Mouse (Mus musculus) skeletal muscle tissue, adult 2 months (tissue): ENCODE results near the gene Mrpl12.
A peak's percentile ranks its signal among the peaks of the same experiment; 100 is the strongest.
"Not testable (repeated sequence)": the region's sequence is repeated elsewhere in the genome, so short reads cannot be mapped to it uniquely, and the experiment has no call there.

ENCODE experiments used
- DNase-seq: peaks from one replicate; pipeline ENCODE4 v3.0.0-alpha.2; 2012; ENCODE audit warnings: low read depth, low spot score

Gene Mrpl12

GRCm38 (mm10) chr11:120508290-120508870, 24.0 kb downstream of the Mrpl12 start:
- DNase-seq = no peak

- no peak for DNase-seq
These were observed 25.5 kb downstream of the Mrpl12 start for GRCm38 (mm10) chr11:120509940-120510339.

- no peak for DNase-seq
These were observed 26.1 kb downstream of the Mrpl12 start for GRCm38 (mm10) chr11:120510375-120511030.

GRCm38 (mm10) chr11:120512790-120513453, 28.5 kb downstream of the Mrpl12 start:
- no peak for DNase-seq

GRCm38 (mm10) chr11:120514262-120514661, 29.8 kb downstream of the Mrpl12 start:
- DNase-seq = not testable (repeated sequence)

GRCm38 (mm10) chr11:120515611-120516010, 31.2 kb downstream of the Mrpl12 start:
- DNase-seq = peak; percentile 77

GRCm38 (mm10) chr11:120517147-120517546, 32.7 kb downstream of the Mrpl12 start:
- DNase-seq = no peak

GRCm38 (mm10) chr11:120518027-120518426, 33.6 kb downstream of the Mrpl12 start:
- DNase-seq = peak; percentile 65

- DNase-seq = no peak
These were observed 34.1 kb downstream of the Mrpl12 start for GRCm38 (mm10) chr11:120518558-120518957.

- peak; percentile 68 for DNase-seq
These were observed 35.3 kb downstream of the Mrpl12 start for GRCm38 (mm10) chr11:120519738-120520137.

- DNase-seq = no peak
These were observed 36.1 kb downstream of the Mrpl12 start for GRCm38 (mm10) chr11:120520498-120520897.

GRCm38 (mm10) chr11:120520967-120521540, 36.6 kb downstream of the Mrpl12 start:
- DNase-seq = peak; percentile 88

- no peak for DNase-seq
These were observed 38.2 kb downstream of the Mrpl12 start for GRCm38 (mm10) chr11:120522581-120522980.

- no peak for DNase-seq
These were observed 41.5 kb downstream of the Mrpl12 start for GRCm38 (mm10) chr11:120525959-120526358.

GRCm38 (mm10) chr11:120527690-120528354, 43.4 kb downstream of the Mrpl12 start:
- DNase-seq = no peak

GRCm38 (mm10) chr11:120528903-120529302, 44.5 kb downstream of the Mrpl12 start:
- DNase-seq = no peak

- no peak for DNase-seq
These were observed 45.9 kb downstream of the Mrpl12 start, which contains the start of gene Gcgr for GRCm38 (mm10) chr11:120530085-120530964. TSS of gene Gcgr (plus strand) at chr11:120530699.

- DNase-seq = no peak
These were observed 47.2 kb downstream of the Mrpl12 start for GRCm38 (mm10) chr11:120531646-120532045.

GRCm38 (mm10) chr11:120534093-120534492, 49.7 kb downstream of the Mrpl12 start:
- DNase-seq = no peak

- no peak for DNase-seq
These were observed 50.7 kb downstream of the Mrpl12 start for GRCm38 (mm10) chr11:120535145-120535544.

GRCm38 (mm10) chr11:120535804-120536203, 51.4 kb downstream of the Mrpl12 start:
- no peak for DNase-seq
